Mouse (Mus musculus) yolk sac, embryonic 10.5 days (tissue): ENCODE measurements at regions not wholly inside any gene's neighbourhood (a gene's known extent, or its start where the extent isn't known, plus 50 kb on each side); places are given as distances from the start of the nearest gene placed in this dataset.

ENCODE experiments used
- DNase-seq: peaks from one replicate; pipeline ENCODE4 v3.0.0-alpha.2; 2017; ENCODE audit warnings: low spot score

- no peak for DNase-seq
Measured at GRCm38 (mm10) chr13:63699624-63700023, 115.4 kb upstream of the Ercc6l2 start.

- DNase-seq: no peak
Measured at GRCm38 (mm10) chr13:63700747-63701146, 114.3 kb upstream of the Ercc6l2 start.

- no peak for DNase-seq
Measured at GRCm38 (mm10) chr13:63701199-63702175, 113.6 kb upstream of the Ercc6l2 start.

- DNase-seq: no peak
Measured at GRCm38 (mm10) chr13:63708567-63708966, 106.5 kb upstream of the Ercc6l2 start.

GRCm38 (mm10) chr13:63713137-63713536 is 101.9 kb upstream of the Ercc6l2 start:
- DNase-seq: no peak

- no peak for DNase-seq
Measured at GRCm38 (mm10) chr13:63716498-63716897, 98.5 kb upstream of the Ercc6l2 start.

GRCm38 (mm10) chr13:63717249-63717648 is 97.8 kb upstream of the Ercc6l2 start:
- no peak for DNase-seq

GRCm38 (mm10) chr13:63718782-63719181 is 96.3 kb upstream of the Ercc6l2 start:
- no peak for DNase-seq

- DNase-seq: peak; percentile 72
Measured at GRCm38 (mm10) chr13:63719351-63720207, 95.5 kb upstream of the Ercc6l2 start.

- no peak for DNase-seq
Measured at GRCm38 (mm10) chr13:63720610-63721009, 94.4 kb upstream of the Ercc6l2 start.

GRCm38 (mm10) chr13:63721011-63721625 is 93.9 kb upstream of the Ercc6l2 start:
- DNase-seq: peak; percentile 85

GRCm38 (mm10) chr13:63724293-63724692 is 90.7 kb upstream of the Ercc6l2 start:
- DNase-seq: no peak

GRCm38 (mm10) chr13:63724843-63725582 is 90.0 kb upstream of the Ercc6l2 start:
- DNase-seq: no peak

GRCm38 (mm10) chr13:63726035-63726434 is 89.0 kb upstream of the Ercc6l2 start:
- DNase-seq: no peak

GRCm38 (mm10) chr13:63726509-63726908 is 88.5 kb upstream of the Ercc6l2 start:
- DNase-seq: no peak

- DNase-seq: no peak
Measured at GRCm38 (mm10) chr13:63735739-63736138, 79.3 kb upstream of the Ercc6l2 start.

GRCm38 (mm10) chr13:63741879-63742278 is 73.2 kb upstream of the Ercc6l2 start:
- no peak for DNase-seq

- DNase-seq: no peak
Measured at GRCm38 (mm10) chr13:63748788-63749187, 66.3 kb upstream of the Ercc6l2 start.

- DNase-seq: no peak
Measured at GRCm38 (mm10) chr13:63749997-63750396, 65.0 kb upstream of the Ercc6l2 start.

- DNase-seq: no peak
Measured at GRCm38 (mm10) chr13:63751196-63751595, 63.8 kb upstream of the Ercc6l2 start.

GRCm38 (mm10) chr13:63757061-63757460 is 58.0 kb upstream of the Ercc6l2 start:
- DNase-seq: no peak

- no peak for DNase-seq
Measured at GRCm38 (mm10) chr13:63761542-63761941, 53.5 kb upstream of the Ercc6l2 start.
